Mouse (Mus musculus): ENCODE data around the gene A430005L14Rik.
"Not testable (repeated sequence)": the region's sequence is repeated elsewhere in the genome, so short reads cannot be mapped to it uniquely, and the experiment has no call there.

A430005L14Rik gene

GRCm38 (mm10) chr4:153956569-153957405 is at the start of gene A430005L14Rik:
A430005L14Rik (plus strand) TSS chr4:153957237.
- DNase-seq (ENCODE audit: low spot score in 2 of 2): peak; percentile 93 to 96

GRCm38 (mm10) chr4:153907573-153907972 is 49.5 kb upstream of the A430005L14Rik start:
- no peak for DNase-seq (ENCODE audit: low spot score in 2 of 2)

GRCm38 (mm10) chr4:153913635-153914034 is 43.4 kb upstream of the A430005L14Rik start:
- DNase-seq (ENCODE audit: low spot score in 2 of 2): no peak

GRCm38 (mm10) chr4:153917773-153918500 is 39.1 kb upstream of the A430005L14Rik start:
- DNase-seq (ENCODE audit: low spot score in 2 of 2): no peak

GRCm38 (mm10) chr4:153920517-153921233 is 36.4 kb upstream of the A430005L14Rik start:
- DNase-seq (ENCODE audit: low spot score in 2 of 2): no peak

GRCm38 (mm10) chr4:153922090-153922489 is 34.9 kb upstream of the A430005L14Rik start:
- not testable (repeated sequence) for DNase-seq (ENCODE audit: low spot score in 2 of 2)

- DNase-seq (ENCODE audit: low spot score in 2 of 2): no peak
These were observed 28.2 kb upstream of the A430005L14Rik start for GRCm38 (mm10) chr4:153928772-153929299.

GRCm38 (mm10) chr4:153929425-153929824 is 27.6 kb upstream of the A430005L14Rik start:
- DNase-seq (ENCODE audit: low spot score in 2 of 2): no peak

GRCm38 (mm10) chr4:153929921-153930320 is 27.1 kb upstream of the A430005L14Rik start:
- no peak for DNase-seq (ENCODE audit: low spot score in 2 of 2)

- no peak for DNase-seq (ENCODE audit: low spot score in 2 of 2)
These were observed 13.8 kb upstream of the A430005L14Rik start for GRCm38 (mm10) chr4:153943243-153943642.

GRCm38 (mm10) chr4:153944261-153944660 is 12.8 kb upstream of the A430005L14Rik start:
- DNase-seq (ENCODE audit: low spot score in 2 of 2): no peak

GRCm38 (mm10) chr4:153945741-153946140 is 11.3 kb upstream of the A430005L14Rik start:
- no peak for DNase-seq (ENCODE audit: low spot score in 2 of 2)

- DNase-seq (ENCODE audit: low spot score in 2 of 2): no peak
These were observed 6.7 kb upstream of the A430005L14Rik start for GRCm38 (mm10) chr4:153950372-153950771.

GRCm38 (mm10) chr4:153951150-153951549 is 5.9 kb upstream of the A430005L14Rik start:
- DNase-seq (ENCODE audit: low spot score in 2 of 2): no peak

- DNase-seq (ENCODE audit: low spot score in 2 of 2): no peak
These were observed 5.3 kb upstream of the A430005L14Rik start for GRCm38 (mm10) chr4:153951692-153952091.

- no peak for DNase-seq (ENCODE audit: low spot score in 2 of 2)
These were observed 1.4 kb upstream of the A430005L14Rik start for GRCm38 (mm10) chr4:153955651-153956050.

GRCm38 (mm10) chr4:153957444-153958250 is 610 bp downstream of the A430005L14Rik start:
- peak in 1 of 2 experiments; percentile 26 for DNase-seq (ENCODE audit: low spot score in 2 of 2)

- DNase-seq (ENCODE audit: low spot score in 2 of 2): no peak
These were observed 5.6 kb downstream of the A430005L14Rik start for GRCm38 (mm10) chr4:153962631-153963030.

GRCm38 (mm10) chr4:153966651-153967050 is 9.6 kb downstream of the A430005L14Rik start:
- DNase-seq (ENCODE audit: low spot score in 2 of 2): no peak

GRCm38 (mm10) chr4:153967556-153967955 is 10.5 kb downstream of the A430005L14Rik start:
- no peak for DNase-seq (ENCODE audit: low spot score in 2 of 2)

- no peak for DNase-seq (ENCODE audit: low spot score in 2 of 2)
These were observed 11.0 kb downstream of the A430005L14Rik start for GRCm38 (mm10) chr4:153968063-153968462.
